ENCODE assay signal across 8 mouse cellular contexts in the genomic region with DNA sequence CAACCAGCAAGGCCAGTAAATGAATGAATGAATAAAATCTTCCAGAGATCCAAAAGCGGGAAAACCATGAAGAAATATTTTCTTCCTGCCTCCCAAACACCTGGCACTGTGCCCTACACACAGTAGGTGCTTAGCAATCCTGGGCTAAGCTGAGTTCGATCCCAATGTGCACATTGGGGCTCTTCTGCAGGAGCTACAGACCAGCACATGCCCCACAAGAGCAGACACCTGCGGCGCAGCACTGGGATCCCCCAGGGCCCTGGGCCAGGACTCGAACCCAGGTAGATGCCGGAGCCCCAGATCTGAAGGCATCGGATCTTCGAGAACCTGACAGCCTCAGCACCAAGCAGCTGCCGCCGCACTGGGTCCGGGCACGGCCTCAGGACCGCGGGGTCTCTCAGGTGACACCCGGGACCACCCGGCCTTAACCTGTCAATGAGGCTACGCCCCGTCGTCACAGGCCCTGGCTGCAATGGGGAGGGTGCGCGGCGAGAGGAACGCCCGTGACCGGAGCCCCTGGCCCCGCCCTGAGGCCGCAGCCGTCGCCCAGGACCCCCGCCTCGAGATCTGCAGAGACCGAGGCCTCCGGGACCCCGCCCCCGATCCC. TPM values are rescaled to one million over a fixed set of nuclear protein-coding genes. Genes with fewer than 3 reads are reported as not detected.
A peak's percentile ranks its signal among the peaks of the same experiment; 100 is the strongest.
DNase-seq lines count a peak whose midpoint lies in the region; ATAC-seq and TF ChIP-seq lines count a peak whose summit lies in the region.

No protein-coding gene starts in this region.

- no peaks in the 10 kb centered on the region for H3K9me3 ChIP-seq in heart, embryonic 13.5 days
- H3K9me3 ChIP-seq in ES-E14 (ENCODE audit: control insufficient read depth, insufficient read depth, low read depth, low read length), result no peaks in the 10 kb centered on the region
- no peaks in the 10 kb centered on the region for H3K9me3 ChIP-seq in forebrain, embryonic 14.5 days (replicated peaks; ENCODE audit: control insufficient read depth, low read length)
- H3K9me3 ChIP-seq in liver, postnatal 0 days (ENCODE audit: low read length), result no peaks in the 10 kb centered on the region

- peak overlapping the region; percentile 87 for H3K9ac ChIP-seq in heart, embryonic 13.5 days
- peak overlapping the region; percentile 79 for H3K9ac ChIP-seq in ES-E14 (ENCODE audit: insufficient read depth, low read depth, low read length, poor library complexity, severe bottlenecking)
- H3K9ac ChIP-seq in forebrain, embryonic 14.5 days (ENCODE audit: low read length), result peak overlapping the region; percentile 90
- peak overlapping the region; percentile 87 for H3K9ac ChIP-seq in liver, postnatal 0 days (replicated peaks)

- DNase-seq in heart, adult 11 months, result no peak
- DNase-seq in ES-E14 (ENCODE audit: low read depth, low spot score) (no peak), adipocyte (ENCODE audit: low spot score) (no peak)
- peak; percentile 37 for DNase-seq in forebrain, embryonic 14.5 days (ENCODE audit: low spot score)
- no peak for DNase-seq in liver, postnatal 0 days
- DNase-seq in kidney, postnatal 10 days, result no peak
- no peak for DNase-seq in urinary bladder, postnatal 14 days (ENCODE audit: low spot score)

- WGBS in heart, embryonic 13.5 days, result 2% methylated on average over 33 of the region's 35 CpGs
- WGBS in forebrain, embryonic 14.5 days, result 3% methylated on average over 33 of the region's 35 CpGs
- 4% methylated on average over 34 of the region's 35 CpGs for WGBS in liver, postnatal 0 days (ENCODE audit: insufficient replicate concordance)

- peak overlapping the region; percentile 55 for H3K27ac ChIP-seq in heart, embryonic 13.5 days (replicated peaks)
- H3K27ac ChIP-seq in ES-E14 (ENCODE audit: insufficient read depth, low read depth, low read length, poor library complexity, severe bottlenecking), result no peak overlapping the region
- peak overlapping the region; percentile 75 for H3K27ac ChIP-seq in forebrain, embryonic 14.5 days (ENCODE audit: low read depth, low read length)
- peak overlapping the region; percentile 75 for H3K27ac ChIP-seq in liver, postnatal 0 days (ENCODE audit: low read depth)

- H3K36me3 ChIP-seq in heart, embryonic 13.5 days, result peaks cover 32% of the 10 kb centered on the region
- peaks cover under 1% of the 10 kb centered on the region; the same call in 1 of the 2 replicates for H3K36me3 ChIP-seq in ES-E14 (ENCODE audit: control insufficient read depth, insufficient read depth, low read length, poor library complexity, severe bottlenecking)
- H3K36me3 ChIP-seq in forebrain, embryonic 14.5 days (ENCODE audit: control insufficient read depth, insufficient read depth, low read length), result peaks cover 28% of the 10 kb centered on the region
- H3K36me3 ChIP-seq in liver, postnatal 0 days (replicated peaks; ENCODE audit: insufficient read depth, low read length), result peaks cover 18% of the 10 kb centered on the region

- TF ChIP-seq CTCF in liver, postnatal 0 days (IDR thresholded peaks at IDR 0.05; ENCODE audit: low read depth), result no peak

- H3K4me3 ChIP-seq in heart, embryonic 13.5 days, result peak overlapping the region; percentile 66
- H3K4me3 ChIP-seq in ES-E14 (ENCODE audit: insufficient read depth in 1 of 2, low read depth in 1 of 2, low read length in 2 of 2, poor library complexity in 1 of 2, severe bottlenecking in 1 of 2), result peak overlapping the region; percentile 84 to 87
- H3K4me3 ChIP-seq in forebrain, embryonic 14.5 days (ENCODE audit: low read depth, low read length), result peak overlapping the region; percentile 77
- peak overlapping the region; percentile 92 for H3K4me3 ChIP-seq in liver, postnatal 0 days (ENCODE audit: low read depth, low read length)

- H3K4me2 ChIP-seq in heart, embryonic 13.5 days, result peak overlapping the region; percentile 76
- H3K4me2 ChIP-seq in forebrain, embryonic 14.5 days (ENCODE audit: low read length), result peak overlapping the region; percentile 77
- H3K4me2 ChIP-seq in liver, postnatal 0 days (ENCODE audit: low read depth, low read length), result peak overlapping the region; percentile 98

- in situ Hi-C loops in ES-E14 (cut with MboI; ENCODE audit: low sequenced_read_pairs in 2 of 2, unreplicated experiment in 2 of 2), result no loop called here

- TF ChIP-seq EP300 in liver, postnatal 0 days (IDR thresholded peaks at IDR 0.05; ENCODE audit: low read depth), result no peak

- peaks cover 21% of the 10 kb centered on the region for H3K4me1 ChIP-seq in heart, embryonic 13.5 days
- H3K4me1 ChIP-seq in ES-E14 (ENCODE audit: control insufficient read depth in 2 of 2, insufficient read depth in 2 of 2, low read length in 2 of 2, poor library complexity in 1 of 2), result peaks cover 0 to 2% of the 10 kb centered on the region in 2 experiments; a peak in 1 of 4 replicates
- peaks cover 13% of the 10 kb centered on the region for H3K4me1 ChIP-seq in forebrain, embryonic 14.5 days (ENCODE audit: control insufficient read depth, insufficient read depth, low read length)
- H3K4me1 ChIP-seq in liver, postnatal 0 days (ENCODE audit: insufficient read depth), result peaks cover 14% of the 10 kb centered on the region

- ATAC-seq in heart, embryonic 13.5 days (ENCODE audit: extremely low read depth, insufficient number of reproducible peaks, low FRiP score, low TSS enrichment), result no peak
- ATAC-seq in forebrain, embryonic 14.5 days, result peak; percentile 69
- ATAC-seq in liver, postnatal 0 days, result peak; percentile 53

- no peaks in the 10 kb centered on the region for H3K27me3 ChIP-seq in heart, embryonic 13.5 days (replicated peaks)
- H3K27me3 ChIP-seq in forebrain, embryonic 14.5 days (replicated peaks; ENCODE audit: control insufficient read depth, insufficient read depth, low read length), result no peaks in the 10 kb centered on the region
- H3K27me3 ChIP-seq in liver, postnatal 0 days (ENCODE audit: insufficient read depth, low read length), result no peaks in the 10 kb centered on the region

TF ChIP-seq in ES-E14, 5 proteins besides CTCF, POLR2A, EP300 and RAD21:
- TF ChIP-seq HCFC1 (IDR thresholded peaks at IDR 0.05; ENCODE audit: borderline replicate concordance, insufficient read depth, low read length) (no peak), ZNF384 (IDR thresholded peaks at IDR 0.05; ENCODE audit: low read depth, low read length) (no peak), MAFK (IDR thresholded peaks at IDR 0.05; ENCODE audit: insufficient read depth, low read depth, low read length) (no peak)

RNA-seq across cellular contexts. Expression of gene Spryd3, which starts 0.4 kb away (rescaled TPM):
- polyA plus RNA-seq in heart, embryonic 13.5 days (2015; fragmentation: Nextera tagmentation; extraction: Ambion mirVana), result 19.5 and 20.0 TPM in 2 replicates
- total RNA-seq in ES-E14 (2012; rRNA removed), result 22.7 and 34.8 TPM in 2 replicates
- polyA plus RNA-seq in forebrain, embryonic 14.5 days (2014; fragmentation: Nextera tagmentation; extraction: Ambion mirVana), result 20.9 and 28.1 TPM in 2 replicates
- polyA plus RNA-seq in liver, postnatal 0 days (2015; fragmentation: Nextera tagmentation; extraction: Ambion mirVana), result 9.2 and 10.0 TPM in 2 replicates

RNA-seq across cellular contexts. Expression of gene Igfbp6, which starts 8.5 kb away (rescaled TPM):
- polyA plus RNA-seq in heart, embryonic 13.5 days (2015; fragmentation: Nextera tagmentation; extraction: Ambion mirVana), result 3.5 and 3.7 TPM in 2 replicates
- 4.2 and 7.5 TPM in 2 replicates for total RNA-seq in ES-E14 (2012; rRNA removed)
- 1.3 and 1.6 TPM in 2 replicates for polyA plus RNA-seq in forebrain, embryonic 14.5 days (2014; fragmentation: Nextera tagmentation; extraction: Ambion mirVana)
- 4.8 and 5.9 TPM in 2 replicates for polyA plus RNA-seq in liver, postnatal 0 days (2015; fragmentation: Nextera tagmentation; extraction: Ambion mirVana)

RNA-seq across cellular contexts. Expression of gene Soat2, which starts 14.7 kb away (rescaled TPM):
- polyA plus RNA-seq in heart, embryonic 13.5 days (2015; fragmentation: Nextera tagmentation; extraction: Ambion mirVana), result 0.53 and 1.5 TPM in 2 replicates
- 5.3 and 9.5 TPM in 2 replicates for total RNA-seq in ES-E14 (2012; rRNA removed)
- polyA plus RNA-seq in forebrain, embryonic 14.5 days (2014; fragmentation: Nextera tagmentation; extraction: Ambion mirVana), result not detected in 2 replicates
- polyA plus RNA-seq in liver, postnatal 0 days (2015; fragmentation: Nextera tagmentation; extraction: Ambion mirVana), result 10.9 and 13.6 TPM in 2 replicates

RNA-seq across cellular contexts. Expression of gene Tns2, which starts 35.4 kb away (rescaled TPM):
- 26.3 and 32.5 TPM in 2 replicates for polyA plus RNA-seq in heart, embryonic 13.5 days (2015; fragmentation: Nextera tagmentation; extraction: Ambion mirVana)
- 4.5 and 4.9 TPM in 2 replicates for total RNA-seq in ES-E14 (2012; rRNA removed)
- 5.5 and 8.2 TPM in 2 replicates for polyA plus RNA-seq in forebrain, embryonic 14.5 days (2014; fragmentation: Nextera tagmentation; extraction: Ambion mirVana)
- polyA plus RNA-seq in liver, postnatal 0 days (2015; fragmentation: Nextera tagmentation; extraction: Ambion mirVana), result 9.2 TPM in 2 replicates
